Mouse (Mus musculus) monocyte, adult 59 days (primary cell): ENCODE measurements around the gene Olfr519. TPM values are rescaled to one million over a fixed set of nuclear protein-coding genes. Genes with fewer than 3 reads are reported as not detected.

ENCODE experiments used
- total RNA-seq, 2 experiments: library from RNA; stranded (reverse); gene quantifications; one replicate each; pipeline ENCODE4 v1.2.4; 2023

The Olfr519 gene
- total RNA-seq: not detected

DNA sequence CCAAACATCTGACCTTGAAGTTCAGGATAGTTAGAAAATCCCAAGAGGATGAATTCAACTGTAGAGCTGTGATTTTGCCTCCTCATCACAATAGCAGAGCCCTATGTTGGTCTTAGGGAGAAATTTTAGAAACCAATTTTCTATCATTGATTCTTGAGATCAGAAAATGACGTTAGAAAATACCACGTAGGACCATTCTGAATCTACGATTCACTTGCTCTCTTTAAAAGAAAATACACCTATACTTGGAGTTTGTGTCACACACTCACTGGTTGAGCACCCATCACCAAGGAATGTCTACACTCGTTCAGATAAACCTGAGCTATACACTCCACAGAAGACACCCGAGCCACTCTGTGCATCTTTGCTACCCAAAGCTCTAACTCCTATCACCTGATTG lies at the start of gene Olfr519:
TSS of gene Olfr519 (minus strand) at position 101 of the 400 bp plus-strand sequence.

DNA sequence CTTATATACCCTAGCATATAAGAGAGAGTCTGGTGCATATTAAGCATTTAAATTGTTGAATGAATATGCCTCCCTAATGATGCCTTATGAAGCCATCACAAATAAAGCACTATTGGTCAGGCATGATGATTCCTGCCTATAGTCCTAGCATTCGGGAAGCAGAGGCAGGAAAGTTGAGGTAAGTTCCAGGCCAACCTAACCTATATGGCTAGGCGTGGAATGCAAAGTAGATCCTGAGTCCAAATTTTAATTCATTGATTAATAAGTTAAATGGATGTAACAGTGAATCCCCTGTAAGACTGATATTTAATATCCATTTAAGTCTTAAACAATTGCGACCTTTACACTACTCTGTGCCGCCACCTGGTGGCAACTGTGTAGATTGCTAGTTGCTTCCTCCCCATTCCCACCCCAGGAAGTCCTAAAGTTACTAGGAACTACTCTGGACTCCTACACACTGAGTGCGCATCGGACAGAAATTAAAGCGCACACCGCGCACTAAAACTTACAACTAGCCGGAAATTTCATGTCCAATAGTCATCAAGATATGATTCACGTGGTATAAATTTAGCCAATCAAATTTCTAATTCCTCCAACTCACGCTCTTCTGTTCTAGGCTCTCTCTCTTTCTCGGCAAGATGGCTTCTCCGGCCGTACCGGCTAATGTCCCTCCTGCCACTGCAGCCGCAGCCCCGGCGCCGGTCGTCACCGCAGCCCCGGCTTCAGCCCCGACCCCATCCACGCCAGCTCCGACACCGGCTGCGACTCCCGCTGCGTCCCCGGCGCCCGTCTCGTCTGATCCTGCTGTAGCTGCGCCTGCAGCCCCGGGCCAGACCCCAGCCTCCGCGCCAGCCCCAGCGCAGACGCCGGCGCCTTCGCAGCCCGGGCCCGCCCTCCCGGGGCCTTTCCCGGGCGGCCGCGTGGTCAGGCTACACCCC lies 39.8 kb upstream of the Olfr519 start, which contains the start of gene Eif3f:
TSS of gene Eif3f (plus strand) at position 624 of the 938 bp plus-strand sequence.

GRCm38 (mm10) chr7:108929726-108930393 lies 35.6 kb upstream of the Olfr519 start, which contains the start of gene Nlrp10:
Gene Nlrp10, minus strand, starts transcription at chr7:108930178.

GRCm38 (mm10) chr7:108884906-108885305 lies 9.3 kb downstream of the Olfr519 start, which contains the start of gene Olfr518:
Gene Olfr518, minus strand, starts transcription at chr7:108885006.

DNA sequence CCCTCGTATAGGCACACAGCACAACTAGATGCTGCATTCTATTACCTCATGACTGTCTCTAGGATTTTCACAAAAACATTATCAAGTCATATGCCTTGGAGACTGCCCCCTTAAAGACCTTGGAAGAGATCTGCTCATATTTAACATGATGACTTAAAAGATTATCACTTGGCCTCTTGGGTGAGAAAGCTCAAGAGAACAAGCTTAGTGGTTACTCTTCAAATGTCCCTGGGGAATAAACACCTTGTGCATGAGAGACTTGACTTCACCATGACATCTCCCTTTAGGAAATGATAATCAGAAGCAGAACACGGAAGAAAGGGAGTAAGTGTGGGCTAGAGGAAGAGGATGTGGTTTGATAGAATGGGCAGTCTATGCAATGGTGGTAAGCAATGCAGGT lies 21.9 kb downstream of the Olfr519 start, which contains the start of gene Olfr517:
TSS of gene Olfr517 (minus strand) at position 101 of the 400 bp plus-strand sequence.

DNA sequence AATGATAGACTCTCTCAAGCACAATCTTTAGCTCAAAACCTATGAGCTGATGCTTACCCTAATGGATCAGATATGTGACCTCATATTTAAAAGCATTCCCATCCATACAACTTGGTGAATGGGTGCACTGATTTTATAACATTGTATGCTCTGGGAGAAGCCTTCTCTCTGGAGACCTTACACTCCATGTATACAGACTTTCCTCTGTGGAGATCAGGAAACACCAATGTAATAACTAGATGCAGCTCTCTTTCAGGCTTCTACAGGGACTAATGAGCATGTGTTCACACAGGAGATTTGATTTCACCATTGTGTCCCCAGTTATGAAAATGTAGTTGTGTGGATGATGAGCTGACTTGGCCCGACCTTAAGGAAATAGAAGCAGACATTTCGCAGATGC lies 43.8 kb downstream of the Olfr519 start, which contains the start of gene Olfr516:
TSS of gene Olfr516 (minus strand) at position 101 of the 400 bp plus-strand sequence.

Other genes starting within 250 kb of the Olfr519 start
- gene Olfr509, start 242.5 kb downstream of the Olfr519 start, total RNA-seq: not detected
- not detected for gene Olfr510, start 228.0 kb downstream of the Olfr519 start, total RNA-seq
- not detected for gene Olfr512, start 181.1 kb downstream of the Olfr519 start, total RNA-seq
- not detected for gene Olfr513, start 143.4 kb downstream of the Olfr519 start, total RNA-seq
- gene Olfr514, start 68.4 kb downstream of the Olfr519 start, total RNA-seq: not detected
- gene Olfr516, start 43.9 kb downstream of the Olfr519 start, total RNA-seq: not detected
- gene Olfr517, start 22.0 kb downstream of the Olfr519 start, total RNA-seq: not detected
- not detected for gene Olfr518, start 9.4 kb downstream of the Olfr519 start, total RNA-seq
- gene Nlrp10, start 35.8 kb upstream of the Olfr519 start, total RNA-seq: under 1 TPM; 0.82 to 0.86 TPM
- 100 to 1,000 TPM; 215 to 246 TPM for gene Eif3f, start 40.0 kb upstream of the Olfr519 start, total RNA-seq
- gene Tub, start 55.9 kb upstream of the Olfr519 start, total RNA-seq: not detected
- gene Ric3, start 188.9 kb upstream of the Olfr519 start, total RNA-seq: 1 to 10 TPM in 1 of 2 experiments, under 1 TPM in 1; 0.89 to 1.1 TPM